Mouse (Mus musculus) intestine, postnatal 0 days (tissue): Measurements from ENCODE around the gene Krt78. TPM values are rescaled to one million over a fixed set of nuclear protein-coding genes. Genes with fewer than 3 reads are reported as not detected.

ENCODE experiments used
- ATAC-seq: fragments of 200-750 bp; cut with Nextera tagmentation; 2 replicates; pipeline ENCODE4 v1.8.0; 2017; ENCODE audit warnings: mild to moderate bottlenecking, moderate TSS enrichment, moderate library complexity
- H3K27ac ChIP-seq: fragments of 300-500 bp; sonication (generic); 2 replicates; pipeline ENCODE4 v1.5.1; 2014; ENCODE audit warnings: mild to moderate bottlenecking, low read depth, low read length, moderate library complexity
- H3K27me3 ChIP-seq: fragments of 300-500 bp; sonication (generic); replicated peaks from 2 replicates; pipeline ENCODE4 v1.6.1; 2014; ENCODE audit warnings: low read length, mixed read lengths; ENCODE audit not compliant: control insufficient read depth, insufficient read depth
- H3K36me3 ChIP-seq: fragments of 300-500 bp; sonication (generic); 2 replicates; pipeline ENCODE4 v1.6.1; 2014; ENCODE audit warnings: mild to moderate bottlenecking, moderate library complexity; ENCODE audit not compliant: control insufficient read depth, insufficient read depth
- H3K4me1 ChIP-seq: fragments of 300-500 bp; sonication (generic); replicated peaks from 2 replicates; pipeline ENCODE4 v1.6.1; 2014; ENCODE audit warnings: antibody characterized with exemption, low read length, mixed read lengths; ENCODE audit not compliant: control insufficient read depth, insufficient read depth
- H3K4me2 ChIP-seq: fragments of 300-500 bp; sonication (generic); replicated peaks from 2 replicates; pipeline ENCODE4 v1.6.1; 2014; ENCODE audit warnings: low read depth, mild to moderate bottlenecking, moderate library complexity
- H3K4me3 ChIP-seq: fragments of 300-500 bp; sonication (generic); 2 replicates; pipeline ENCODE4 v1.5.1; 2014; ENCODE audit warnings: low read depth, low read length
- H3K9ac ChIP-seq: fragments of 300-500 bp; sonication (generic); 2 replicates; pipeline ENCODE4 v1.6.1; 2014; ENCODE audit warnings: mild to moderate bottlenecking, low read depth, low read length
- H3K9me3 ChIP-seq: fragments of 300-500 bp; sonication (generic); 2 replicates; pipeline ENCODE4 v1.6.1; 2016; ENCODE audit warnings: mixed run types; ENCODE audit not compliant: control insufficient read depth
- CTCF ChIP-seq: sonication (generic); IDR thresholded peaks from 2 replicates; pipeline ENCODE4 v1.5.1; 2016; ENCODE audit warnings: low read depth, mild to moderate bottlenecking, control low read depth, antibody characterized with exemption, moderate library complexity
- WGBS: fragments of 180-500 bp; shearing (Covaris S2); extraction: QIAGEN DNeasy Blood & Tissue Kit; methylation state at CpG from one replicate; pipeline ENCODE4 v1.1.7; 2014; 5-methylcytosine and 5-hydroxymethylcytosine counted together
- polyA plus RNA-seq: library from polyadenylated mRNA; unstranded; fragments of >200 nt; fragmentation: Nextera tagmentation; extraction: Ambion mirVana; gene quantifications from 2 replicates; pipeline ENCODE4 v1.2.1, GENCODE M21; 2015

Gene Krt78
- polyA plus RNA-seq, 1 experiment from 2014 or later: 0.03 TPM

DNA sequence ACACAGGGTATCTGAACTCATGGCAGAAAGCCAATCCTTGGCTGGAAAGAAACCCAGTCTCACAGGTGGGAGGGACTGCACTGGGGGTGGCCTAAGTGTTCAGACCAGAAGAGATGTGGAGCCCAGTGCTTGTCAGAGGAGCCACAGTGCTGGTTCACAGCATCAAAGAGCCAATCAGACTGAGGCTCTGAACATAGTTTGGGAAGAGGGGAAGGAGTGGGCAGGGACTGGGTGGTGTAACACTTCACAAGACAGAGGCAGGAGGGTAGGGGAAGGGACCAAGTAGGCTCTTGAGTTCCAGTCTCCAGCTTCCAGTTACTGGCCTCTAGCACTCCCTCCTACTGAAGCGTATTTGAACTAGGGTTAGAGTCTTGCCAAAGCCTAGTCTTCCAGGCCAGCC lies 8.7 kb downstream of the Krt78 start:
- ATAC-seq: no peak
- Histone ChIP-seq H3K4me2 (no peak overlapping the region), H3K4me1 (no peaks in the 10 kb centered on the region), H3K4me3 (no peak overlapping the region), H3K27me3 (no peaks in the 10 kb centered on the region), H3K9ac (no peak overlapping the region), H3K27ac (no peak overlapping the region), H3K9me3 (no peaks in the 10 kb centered on the region), H3K36me3 (no peaks in the 10 kb centered on the region)
- TF ChIP-seq CTCF: no peak
- WGBS: 70% methylated on average over 1 of the region's 1 CpGs

DNA sequence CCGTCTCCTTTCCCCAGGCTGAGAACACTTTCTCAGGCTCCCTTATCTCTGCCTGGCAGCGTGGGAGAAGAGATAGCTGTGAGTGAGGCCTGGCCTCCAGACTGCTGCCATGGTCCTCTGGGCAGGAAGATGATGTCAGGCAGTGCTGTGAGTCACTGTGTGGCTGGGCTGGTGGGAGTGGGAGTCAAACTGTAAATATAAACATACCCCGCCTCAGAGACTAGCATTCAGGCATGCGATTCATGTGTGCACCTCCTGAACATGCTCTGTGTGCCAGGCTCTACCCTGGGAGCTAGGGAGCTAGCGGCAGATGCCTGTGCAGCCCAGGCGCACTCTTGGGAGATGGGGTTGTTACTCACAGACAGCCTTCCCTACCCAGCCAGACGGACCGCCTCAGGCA lies 12.1 kb downstream of the Krt78 start:
- no peak overlapping the region for H3K4me2 ChIP-seq
- H3K27me3 ChIP-seq: no peaks in the 10 kb centered on the region
- 44% methylated on average over 8 of the region's 8 CpGs for WGBS
- no peak overlapping the region for H3K27ac ChIP-seq
- no peaks in the 10 kb centered on the region for H3K36me3 ChIP-seq
- H3K4me1 ChIP-seq: no peaks in the 10 kb centered on the region
- TF ChIP-seq CTCF: no peak
- no peak for ATAC-seq
- no peaks in the 10 kb centered on the region for H3K9me3 ChIP-seq
- H3K4me3 ChIP-seq: no peak overlapping the region
- no peak overlapping the region for H3K9ac ChIP-seq

DNA sequence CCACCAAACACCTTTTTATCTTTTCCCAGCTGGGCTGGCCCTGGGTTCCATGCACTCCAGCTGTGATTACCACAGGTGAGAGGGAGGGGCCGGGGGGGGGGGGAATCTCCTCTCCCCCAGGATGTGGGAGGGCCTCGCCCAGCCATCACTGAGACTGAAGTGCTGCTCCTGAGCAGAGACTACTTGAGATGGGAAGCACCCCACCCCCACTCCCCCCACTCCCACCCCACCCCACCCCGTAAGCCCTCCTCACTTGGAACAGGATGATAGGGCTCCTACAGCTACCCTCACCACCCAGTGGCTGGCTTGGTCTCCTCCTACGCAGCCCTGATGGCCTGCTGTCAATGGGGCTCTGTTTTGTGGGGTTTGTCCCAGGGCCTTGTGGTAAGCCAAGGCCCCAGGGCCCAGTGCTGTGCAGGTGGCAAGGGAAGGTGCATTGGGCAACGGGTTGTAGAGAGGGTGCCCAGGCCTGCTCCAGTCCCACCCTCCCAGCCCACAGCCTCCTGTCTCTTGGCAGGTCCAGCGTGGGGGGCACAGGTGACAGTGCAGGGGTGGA lies 13.7 kb downstream of the Krt78 start, which contains the start of gene Krt79:
Krt79 (minus strand) TSS at position 51 of the 556 bp plus-strand sequence.
- Histone ChIP-seq H3K27ac (no peak within 1 kb of the TSS), H3K9ac (no peak within 1 kb of the TSS), H3K36me3 (no peaks in the 10 kb centered on the region), H3K9me3 (no peaks in the 10 kb centered on the region), H3K4me1 (no peaks in the 10 kb centered on the region), H3K4me3 (no peak within 1 kb of the TSS), H3K27me3 (no peaks in the 10 kb centered on the region), H3K4me2 (no peak within 1 kb of the TSS)
- no peak for TF ChIP-seq CTCF
- ATAC-seq: no peak
- WGBS: 67% methylated on average over 6 of the region's 6 CpGs

DNA sequence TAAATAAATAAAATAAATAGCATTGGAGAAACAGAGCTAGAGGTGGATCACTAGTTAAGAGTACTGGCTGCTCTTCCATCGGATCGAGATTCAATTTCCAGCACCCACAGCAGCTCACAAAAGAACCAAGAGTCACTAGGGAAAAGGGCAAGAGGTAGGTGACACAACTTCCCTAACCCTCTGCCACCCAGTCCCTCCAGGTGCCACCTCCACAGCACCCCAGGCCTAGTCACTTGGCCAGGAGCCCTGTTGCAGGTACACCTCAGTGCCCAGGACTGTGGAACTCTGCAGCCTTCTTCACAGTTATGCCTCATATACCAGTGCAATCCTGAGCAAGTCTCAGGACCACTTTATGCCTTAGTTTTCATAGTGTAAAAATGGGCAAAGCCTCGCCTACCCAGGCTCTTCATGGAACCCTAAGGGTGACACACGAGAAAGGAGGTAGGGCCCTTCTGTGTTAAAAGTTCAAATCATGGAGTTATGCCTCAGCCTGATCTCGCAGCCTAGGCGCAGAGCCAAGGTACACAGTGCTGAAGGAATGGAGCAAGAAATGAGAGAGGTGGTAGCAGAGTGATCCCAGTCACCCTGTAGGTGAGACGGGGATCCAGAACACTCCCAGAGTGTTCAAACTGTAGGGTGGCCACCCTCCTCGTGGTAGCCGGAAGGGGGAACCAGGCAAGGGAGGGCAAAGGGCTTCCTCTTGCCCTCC lies 15.3 kb downstream of the Krt78 start:
- TF ChIP-seq CTCF: no peak
- Histone ChIP-seq H3K4me3 (no peak overlapping the region), H3K27ac (no peak overlapping the region), H3K9ac (no peak overlapping the region), H3K9me3 (no peaks in the 10 kb centered on the region), H3K27me3 (no peaks in the 10 kb centered on the region), H3K36me3 (no peaks in the 10 kb centered on the region), H3K4me1 (no peaks in the 10 kb centered on the region), H3K4me2 (no peak overlapping the region)
- ATAC-seq: no peak
- 80% methylated on average over 9 of the region's 9 CpGs for WGBS

DNA sequence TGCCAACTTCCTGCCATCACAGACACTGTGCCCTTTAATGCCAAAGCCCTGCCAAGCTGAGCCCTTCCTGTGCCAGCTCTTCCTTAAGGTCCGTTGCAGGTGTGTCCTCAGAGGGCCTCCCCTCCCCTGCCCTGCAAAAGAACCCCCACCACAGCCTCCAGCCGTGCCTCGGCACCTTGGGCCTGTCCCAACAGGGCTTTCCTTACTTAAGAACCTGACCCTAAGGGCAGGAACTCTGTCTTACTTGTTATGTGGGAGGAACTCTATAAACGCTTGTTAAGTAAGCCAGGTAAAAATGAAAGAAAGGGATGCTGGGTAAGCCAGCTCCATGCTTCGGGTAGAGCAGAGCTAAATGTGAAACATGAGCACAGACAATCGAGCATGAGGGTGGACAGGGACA lies 21.1 kb downstream of the Krt78 start:
- 70% methylated on average over 6 of the region's 6 CpGs for WGBS
- no peaks in the 10 kb centered on the region; the same call in 1 of the 2 replicates for H3K27me3 ChIP-seq
- H3K4me3 ChIP-seq: no peak overlapping the region
- no peaks in the 10 kb centered on the region for H3K4me1 ChIP-seq
- H3K4me2 ChIP-seq: no peak overlapping the region
- H3K9me3 ChIP-seq: no peaks in the 10 kb centered on the region
- ATAC-seq: no peak
- no peak for TF ChIP-seq CTCF
- no peaks in the 10 kb centered on the region for H3K36me3 ChIP-seq
- no peak overlapping the region for H3K9ac ChIP-seq
- no peak overlapping the region for H3K27ac ChIP-seq

DNA sequence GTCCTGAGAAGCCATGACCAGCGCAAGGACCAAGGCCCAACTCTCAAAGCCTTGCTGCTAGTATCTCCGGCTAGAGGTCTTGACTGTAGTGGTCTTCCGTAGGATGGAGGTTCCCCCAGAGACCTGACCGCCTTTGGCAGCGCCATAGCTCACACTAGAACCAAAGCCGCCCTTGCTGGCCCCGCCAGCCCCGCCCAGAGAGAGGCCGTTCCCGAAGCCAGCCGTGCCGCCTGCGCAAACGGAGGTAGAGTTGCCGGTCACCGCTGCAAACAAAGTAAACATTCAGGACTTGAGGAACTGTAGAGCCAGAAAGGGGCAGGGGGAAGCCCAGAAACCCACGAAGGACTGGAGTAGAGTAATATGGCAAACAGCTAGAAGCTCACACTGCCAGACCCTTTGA lies 24.4 kb downstream of the Krt78 start:
- Histone ChIP-seq H3K27ac (no peak overlapping the region), H3K4me2 (peak overlapping the region; percentile 62), H3K9ac (no peak overlapping the region), H3K36me3 (no peaks in the 10 kb centered on the region), H3K4me1 (no peaks in the 10 kb centered on the region), H3K9me3 (no peaks in the 10 kb centered on the region), H3K4me3 (peak overlapping the region; percentile 29), H3K27me3 (no peaks in the 10 kb centered on the region; the same call in 1 of the 2 replicates)
- ATAC-seq: no peak
- WGBS: 2% methylated on average over 17 of the region's 17 CpGs
- TF ChIP-seq CTCF: no peak
